Mouse (Mus musculus) E14TG2a.4 (cell line): Measurements from ENCODE around the gene Card10.

ENCODE experiments used
- H3K27me3 ChIP-seq: 2 replicates; pipeline ENCODE4 v1.6.1; 2014; ENCODE audit warnings: low read length, control low read depth; ENCODE audit not compliant: insufficient read depth
- H3K36me3 ChIP-seq: 2 replicates; pipeline ENCODE4 v1.6.1; 2014; ENCODE audit warnings: low read length, control low read depth; ENCODE audit not compliant: insufficient read depth
- H3K4me1 ChIP-seq: replicated peaks from 2 replicates; pipeline ENCODE4 v1.6.1; 2014; ENCODE audit warnings: low read depth, low read length, control low read depth
- H3K4me3 ChIP-seq: replicated peaks from 2 replicates; pipeline ENCODE4 v1.5.1; 2014; ENCODE audit warnings: mild to moderate bottlenecking, low read length
- H3K9me3 ChIP-seq: 2 replicates; pipeline ENCODE4 v1.6.1; 2014; ENCODE audit warnings: low read length, control low read depth
- CTCF ChIP-seq: conservative IDR thresholded peaks from 2 replicates; pipeline ENCODE4 v1.5.1; 2014; ENCODE audit warnings: low read length
- NANOG ChIP-seq: IDR thresholded peaks from 2 replicates; pipeline ENCODE4 v1.6.1; 2014; ENCODE audit warnings: borderline replicate concordance, low read length, mixed read lengths
- POU5F1 ChIP-seq: IDR thresholded peaks from 2 replicates; pipeline ENCODE4 v1.6.1; 2014; ENCODE audit warnings: low read length, borderline replicate concordance

The Card10 gene

DNA sequence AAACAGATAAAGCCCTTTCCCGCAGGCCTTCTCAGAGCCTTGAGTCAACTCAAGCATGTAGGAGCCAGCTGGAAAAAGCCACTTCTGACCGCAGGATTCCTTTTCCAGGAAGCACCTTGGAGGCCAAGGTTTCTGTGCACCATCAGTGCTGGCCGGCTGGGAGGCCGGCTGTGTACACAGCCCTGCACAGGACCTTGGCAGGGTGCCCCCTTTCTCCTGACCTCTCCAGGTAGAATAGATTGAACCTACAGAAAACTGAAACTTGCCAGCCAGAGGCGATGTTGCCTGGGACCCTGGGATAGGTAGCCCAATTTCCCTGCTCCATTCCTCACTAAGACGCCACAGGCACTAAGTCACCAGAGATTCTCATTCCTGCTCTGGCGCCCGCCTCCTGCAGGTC lies 43.0 kb upstream of the Card10 start:
- H3K4me3 ChIP-seq = peak overlapping the region; percentile 14; the same call in 1 of the 2 replicates
- peaks cover 55% of the 10 kb centered on the region for H3K27me3 ChIP-seq
- H3K4me1 ChIP-seq = peaks cover 81% of the 10 kb centered on the region
- TF ChIP-seq NANOG (no peak), CTCF (no peak), POU5F1 (no peak)
- H3K36me3 ChIP-seq = no peaks in the 10 kb centered on the region
- H3K9me3 ChIP-seq = no peaks in the 10 kb centered on the region

DNA sequence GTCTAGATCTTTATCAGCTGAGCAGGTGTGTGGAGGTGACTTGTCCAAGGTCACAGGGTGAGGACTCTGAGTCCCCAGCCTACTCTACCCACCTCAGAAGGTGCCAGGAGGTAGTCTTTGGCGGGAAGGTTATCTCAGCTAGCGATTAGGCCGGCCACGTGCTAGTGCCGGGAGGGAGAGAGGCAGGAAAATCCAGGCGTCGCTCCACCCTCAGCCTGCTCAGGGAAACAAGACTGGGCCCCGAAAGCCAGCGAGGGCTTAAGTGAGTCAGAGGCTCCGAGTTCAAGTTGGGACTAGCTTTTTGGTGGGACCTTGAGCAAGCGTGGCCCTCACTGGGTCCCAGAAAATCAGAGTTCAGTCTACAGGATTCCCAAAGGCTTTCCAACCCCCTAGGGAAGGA lies 42.5 kb upstream of the Card10 start:
- TF ChIP-seq POU5F1 = no peak
- TF ChIP-seq NANOG = no peak
- TF ChIP-seq CTCF = no peak
- Histone ChIP-seq H3K36me3 (no peaks in the 10 kb centered on the region), H3K9me3 (no peaks in the 10 kb centered on the region), H3K4me3 (peak overlapping the region; percentile 14), H3K4me1 (peaks cover 80% of the 10 kb centered on the region), H3K27me3 (peaks cover 61% of the 10 kb centered on the region)

DNA sequence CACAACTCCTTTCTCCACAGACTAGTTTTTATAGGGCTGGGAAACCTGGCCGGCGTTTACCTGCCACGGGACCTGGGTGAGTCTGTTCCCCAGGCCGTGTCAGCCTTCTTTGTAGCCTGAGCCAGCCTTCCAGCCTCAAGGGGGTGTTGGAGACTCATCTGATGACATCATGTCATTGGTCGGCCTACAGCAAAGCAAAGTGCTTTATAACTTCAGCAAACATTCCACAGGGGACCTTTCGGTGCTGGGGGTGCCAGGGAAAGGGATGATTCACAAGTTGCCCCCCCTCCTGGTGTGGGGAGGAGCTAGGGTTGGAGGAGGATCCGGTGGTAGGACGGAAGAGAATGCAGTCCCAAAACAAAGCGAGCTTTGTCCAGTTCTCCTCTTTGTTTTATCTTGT lies 41.9 kb upstream of the Card10 start:
- Histone ChIP-seq H3K4me1 (peaks cover 80% of the 10 kb centered on the region), H3K27me3 (peaks cover 62% of the 10 kb centered on the region), H3K4me3 (no peak overlapping the region), H3K9me3 (no peaks in the 10 kb centered on the region), H3K36me3 (no peaks in the 10 kb centered on the region)
- TF ChIP-seq NANOG (no peak), POU5F1 (no peak), CTCF (no peak)

DNA sequence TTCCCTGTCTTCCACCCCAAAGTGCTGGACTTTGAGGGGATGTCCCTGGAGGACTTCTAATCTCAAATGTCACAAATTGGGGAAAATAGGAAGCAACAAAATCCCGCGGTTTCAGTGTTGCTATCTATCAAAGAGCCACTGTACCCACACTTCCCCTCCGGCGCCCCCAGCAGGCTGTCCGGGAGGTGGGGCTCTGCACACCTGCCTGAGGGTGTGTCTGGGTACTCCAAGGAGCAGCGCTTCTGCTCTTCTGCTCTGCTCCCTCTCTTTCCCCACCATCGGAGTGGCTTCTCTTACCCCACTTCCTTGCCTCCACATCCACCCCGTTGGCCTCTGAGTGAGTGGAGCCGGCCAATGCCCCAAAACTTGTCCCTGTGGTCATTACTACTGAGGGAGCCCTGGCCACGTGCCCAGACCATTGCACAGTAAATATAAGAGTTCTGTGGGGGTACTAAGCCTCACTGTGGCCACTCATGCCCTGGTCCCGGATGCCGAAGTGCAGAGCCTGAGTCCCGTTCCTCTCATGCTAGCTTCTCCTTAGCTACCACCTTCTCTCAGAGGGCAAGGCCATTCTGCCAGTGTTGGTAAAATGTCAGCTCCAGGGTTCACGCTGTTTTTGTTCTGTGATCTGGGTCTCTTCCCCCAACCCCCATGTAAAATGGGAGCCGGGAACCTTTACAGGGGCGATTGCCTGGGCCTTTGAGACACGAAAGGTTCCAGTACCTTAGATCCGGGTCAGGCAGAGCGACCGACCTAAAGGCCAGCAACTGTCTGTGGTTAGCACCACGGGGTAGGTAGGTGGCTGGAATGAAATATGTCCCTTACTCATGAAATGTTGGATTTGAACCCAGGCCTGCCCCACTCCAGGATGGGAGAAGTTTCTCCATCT lies 41.0 kb upstream of the Card10 start:
- no peaks in the 10 kb centered on the region for H3K9me3 ChIP-seq
- 0 out of 2 replicates have a peak overlapping the region, but pooled peaks have one; percentile 77 for H3K4me3 ChIP-seq
- H3K4me1 ChIP-seq = peaks cover 77% of the 10 kb centered on the region
- H3K36me3 ChIP-seq = no peaks in the 10 kb centered on the region
- peaks cover 67% of the 10 kb centered on the region for H3K27me3 ChIP-seq
- TF ChIP-seq POU5F1 (no peak), NANOG (no peak), CTCF (0 out of 2 replicates have a peak, but pooled peaks have one; percentile 6)

DNA sequence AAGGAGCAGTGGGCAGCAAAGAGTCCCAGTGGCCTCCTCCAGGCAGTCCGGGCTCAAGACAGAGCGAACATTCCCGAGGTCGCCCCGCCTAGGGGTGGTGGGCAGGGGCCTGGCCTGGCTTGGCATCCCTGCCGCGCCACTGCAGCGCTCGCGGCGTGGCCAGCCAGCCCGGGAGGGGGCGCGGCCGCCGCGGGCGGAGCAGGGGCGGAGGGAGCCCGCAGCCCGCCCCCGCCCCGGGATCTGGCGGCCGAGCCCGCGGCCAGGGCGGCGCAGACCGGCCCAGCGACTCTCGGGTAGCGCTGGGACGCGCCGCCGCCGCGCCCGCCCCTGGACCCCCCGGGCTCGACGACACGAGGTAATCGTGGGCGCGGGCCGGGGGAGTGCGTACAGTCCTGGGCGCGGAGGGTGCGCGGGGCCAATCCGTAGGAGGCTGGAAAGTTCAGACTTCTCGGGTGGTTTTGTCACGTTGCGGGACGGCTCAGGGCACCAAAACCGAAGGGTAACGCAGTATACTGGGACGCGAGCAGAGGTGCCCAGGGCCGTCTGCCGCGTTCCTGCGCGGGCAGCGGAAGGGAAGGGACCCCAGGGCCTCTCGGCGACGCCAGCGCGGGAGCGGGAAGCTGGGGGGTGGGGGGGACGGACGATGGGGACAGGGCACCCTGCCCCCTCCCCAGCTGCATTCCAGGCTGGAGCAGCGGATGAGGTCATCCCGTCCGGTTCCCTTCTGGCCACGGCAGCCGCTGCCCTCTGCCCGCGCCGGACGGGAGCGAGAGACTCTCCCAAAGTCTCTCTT lies 39.7 kb upstream of the Card10 start, which contains the start of gene Cdc42ep1:
Gene Cdc42ep1, plus strand, starts transcription at position 254 of the 793 bp plus-strand sequence.
- H3K27me3 ChIP-seq = peaks cover 70% of the 10 kb centered on the region
- no peak for TF ChIP-seq CTCF
- no peak for TF ChIP-seq POU5F1
- no peak for TF ChIP-seq NANOG
- H3K4me1 ChIP-seq = peaks cover 66% of the 10 kb centered on the region
- peak within 1 kb of the TSS; percentile 77 for H3K4me3 ChIP-seq
- H3K9me3 ChIP-seq = no peaks in the 10 kb centered on the region
- H3K36me3 ChIP-seq = no peaks in the 10 kb centered on the region

DNA sequence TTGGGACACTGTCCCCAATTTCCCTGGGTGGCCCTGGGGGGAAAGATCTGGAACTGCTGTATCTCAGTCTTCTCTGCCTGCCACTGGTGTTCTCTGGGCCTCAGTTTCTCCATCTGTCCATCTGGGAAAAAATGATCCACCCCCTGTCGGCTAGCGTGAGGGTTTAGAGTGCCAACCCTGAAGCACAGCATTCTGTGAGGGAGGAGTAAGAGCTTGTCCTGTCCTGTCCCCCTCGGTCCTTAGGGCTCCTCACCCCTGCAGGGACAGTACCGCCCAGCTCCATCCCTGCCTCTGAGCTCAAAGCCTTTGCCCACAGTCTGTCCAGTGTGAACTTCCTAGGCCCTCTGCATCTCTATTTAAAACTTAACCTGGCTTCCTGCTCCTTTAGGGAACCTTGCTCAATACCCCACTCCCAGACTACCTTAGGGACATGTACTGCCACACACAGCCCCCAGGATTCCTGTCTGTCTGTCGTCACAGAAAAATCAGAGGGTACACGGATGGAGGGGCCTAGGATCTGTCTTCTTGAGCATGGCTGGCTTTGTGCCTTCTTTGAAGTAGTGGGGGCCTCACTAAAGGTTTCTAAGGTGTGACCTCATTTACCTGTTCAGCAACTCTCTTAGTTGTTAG lies 38.4 kb upstream of the Card10 start:
- Histone ChIP-seq H3K36me3 (no peaks in the 10 kb centered on the region), H3K4me3 (no peak overlapping the region), H3K27me3 (peaks cover 72% of the 10 kb centered on the region), H3K4me1 (peaks cover 56% of the 10 kb centered on the region), H3K9me3 (no peaks in the 10 kb centered on the region)
- no peak for TF ChIP-seq POU5F1
- no peak for TF ChIP-seq CTCF
- TF ChIP-seq NANOG = no peak

DNA sequence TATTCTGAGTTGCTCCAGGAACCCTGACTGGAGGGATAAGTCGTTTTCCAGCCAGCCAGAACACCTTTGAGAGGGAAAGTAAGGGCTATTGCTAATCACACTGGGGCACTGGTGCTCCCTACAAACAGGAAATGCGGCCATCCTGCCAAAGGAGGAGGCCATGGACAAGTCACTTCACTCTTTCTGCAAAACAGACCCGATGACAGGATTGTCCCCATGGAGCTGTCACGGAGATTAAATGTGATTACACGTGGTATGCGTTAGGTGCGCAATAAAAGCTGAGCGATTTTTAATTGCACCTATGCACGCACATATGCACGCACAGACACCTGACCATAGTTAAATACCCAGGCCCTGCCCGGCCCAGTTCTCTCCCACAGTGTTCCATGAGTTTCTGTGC lies 37.9 kb upstream of the Card10 start:
- H3K9me3 ChIP-seq = no peaks in the 10 kb centered on the region
- H3K27me3 ChIP-seq = peaks cover 68% of the 10 kb centered on the region
- H3K36me3 ChIP-seq = no peaks in the 10 kb centered on the region
- H3K4me3 ChIP-seq = no peak overlapping the region
- TF ChIP-seq NANOG = no peak
- TF ChIP-seq POU5F1 = no peak
- no peak for TF ChIP-seq CTCF
- H3K4me1 ChIP-seq = peaks cover 56% of the 10 kb centered on the region

DNA sequence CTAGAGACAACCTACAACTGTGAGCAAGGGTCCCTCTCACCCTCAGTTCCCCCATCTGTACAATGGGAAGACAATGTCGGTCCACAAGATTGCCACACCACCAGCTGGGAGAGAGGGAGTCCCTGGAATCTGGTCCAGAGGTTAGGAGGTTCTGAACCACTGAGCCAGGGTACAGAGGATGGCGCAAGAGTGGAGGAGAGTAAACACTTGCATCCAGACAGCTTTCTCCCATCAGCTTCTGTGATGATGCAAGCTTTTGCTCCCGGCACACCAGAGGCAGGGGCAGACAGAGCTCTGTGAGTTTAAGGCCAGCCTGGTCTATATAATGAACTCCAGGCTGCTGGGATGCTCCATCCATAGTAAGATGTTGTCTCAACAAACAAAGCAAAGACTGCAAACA lies 37.4 kb upstream of the Card10 start:
- Histone ChIP-seq H3K4me1 (peaks cover 56% of the 10 kb centered on the region), H3K27me3 (peaks cover 63% of the 10 kb centered on the region), H3K9me3 (no peaks in the 10 kb centered on the region), H3K36me3 (no peaks in the 10 kb centered on the region), H3K4me3 (no peak overlapping the region)
- TF ChIP-seq POU5F1 = no peak
